Mouse (Mus musculus) testis, adult 2 months (tissue): ENCODE data around the gene Hmbs. TPM values are rescaled to one million over a fixed set of nuclear protein-coding genes. Genes with fewer than 3 reads are reported as not detected.
"Not testable (repeated sequence)": the region's sequence is repeated elsewhere in the genome, so short reads cannot be mapped to it uniquely, and the experiment has no call there.

Experiments used
- H3K27ac ChIP-seq: fragments of 200-500 bp; 2 replicates; pipeline ENCODE4 v1.5.1; 2012; ENCODE audit warnings: low read depth, low read length; ENCODE audit not compliant: control insufficient read depth, insufficient read depth
- H3K27me3 ChIP-seq: fragments of 200-500 bp; 2 replicates; pipeline ENCODE4 v1.6.1; 2012; ENCODE audit warnings: mild to moderate bottlenecking, low read length, moderate library complexity; ENCODE audit not compliant: control insufficient read depth, insufficient read depth
- H3K36me3 ChIP-seq: fragments of 200-500 bp; 2 replicates; pipeline ENCODE4 v1.6.1; 2012; ENCODE audit warnings: mild to moderate bottlenecking, low read length; ENCODE audit not compliant: control insufficient read depth, insufficient read depth
- H3K4me1 ChIP-seq: fragments of 200-500 bp; 2 replicates; pipeline ENCODE4 v1.6.1; 2012; ENCODE audit warnings: low read length; ENCODE audit not compliant: control insufficient read depth, insufficient read depth
- H3K4me3 ChIP-seq: fragments of 200-500 bp; 2 replicates; pipeline ENCODE4 v1.5.1; 2012; ENCODE audit warnings: low read depth, mild to moderate bottlenecking, low read length, moderate library complexity, mixed read lengths; ENCODE audit not compliant: control insufficient read depth
- CTCF ChIP-seq: fragments of 200-500 bp; IDR thresholded peaks from 2 replicates; pipeline ENCODE4 v1.5.1; 2012; ENCODE audit warnings: low read depth, mild to moderate bottlenecking, inconsistent platforms, low read length, moderate library complexity; ENCODE audit not compliant: control insufficient read depth, insufficient read depth, insufficient replicate concordance
- POLR2A ChIP-seq: fragments of 200-500 bp; IDR thresholded peaks from 2 replicates; pipeline ENCODE4 v1.6.1; 2012; ENCODE audit warnings: low read depth, mild to moderate bottlenecking, inconsistent platforms, low read length, moderate library complexity; ENCODE audit not compliant: control insufficient read depth
- polyA plus RNA-seq: library from polyadenylated mRNA; depleted of rRNA; stranded (reverse); fragments of >200 nt; gene quantifications from 2 replicates; pipeline ENCODE4 v1.2.3, GENCODE M21; 2012

Gene Hmbs
- polyA plus RNA-seq, 1 experiment, result 18.2 TPM

DNA sequence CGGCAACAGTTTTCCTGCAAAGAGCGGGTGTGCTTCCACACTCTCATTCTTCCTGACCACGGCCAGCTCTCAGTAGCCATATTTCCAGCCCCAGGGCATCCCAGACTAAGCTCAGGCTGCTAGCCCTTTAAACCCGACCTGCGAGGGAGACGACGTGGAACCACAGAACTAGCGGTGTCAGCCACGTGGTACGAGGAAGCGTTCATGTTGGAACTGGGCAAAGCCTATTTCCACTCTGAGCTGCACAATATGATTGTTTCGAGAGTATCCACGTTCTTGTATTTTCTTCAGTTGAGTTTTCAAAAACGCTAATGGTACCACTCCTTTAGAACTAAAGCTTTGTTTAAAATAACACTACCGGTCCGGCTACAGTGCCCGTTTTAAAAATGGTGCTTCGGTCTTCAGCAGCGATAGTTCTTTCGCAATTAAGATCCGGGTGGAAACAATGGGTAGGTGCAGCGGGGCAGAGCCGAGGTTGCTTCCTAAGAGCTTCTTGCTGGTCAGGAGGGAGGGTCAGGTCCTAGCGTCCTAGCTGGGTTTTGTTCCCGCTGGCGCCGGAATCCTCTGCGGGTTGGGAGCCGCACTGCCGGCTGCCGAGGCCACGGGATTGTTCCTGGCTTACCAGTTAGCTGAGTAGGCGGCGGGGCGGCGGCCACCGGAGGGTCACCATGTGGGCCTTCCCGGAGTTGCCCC lies 17.5 kb downstream of the Hmbs start:
- H3K27ac ChIP-seq, result peak overlapping the region; percentile 90
- H3K4me1 ChIP-seq, result peaks cover 19% of the 10 kb centered on the region
- H3K36me3 ChIP-seq, result peaks cover 2% of the 10 kb centered on the region; the same call in 1 of the 2 replicates
- TF ChIP-seq CTCF (no peak), POLR2A (peak; percentile 60)
- no peaks in the 10 kb centered on the region for H3K27me3 ChIP-seq
- H3K4me3 ChIP-seq, result peak overlapping the region; percentile 95

DNA sequence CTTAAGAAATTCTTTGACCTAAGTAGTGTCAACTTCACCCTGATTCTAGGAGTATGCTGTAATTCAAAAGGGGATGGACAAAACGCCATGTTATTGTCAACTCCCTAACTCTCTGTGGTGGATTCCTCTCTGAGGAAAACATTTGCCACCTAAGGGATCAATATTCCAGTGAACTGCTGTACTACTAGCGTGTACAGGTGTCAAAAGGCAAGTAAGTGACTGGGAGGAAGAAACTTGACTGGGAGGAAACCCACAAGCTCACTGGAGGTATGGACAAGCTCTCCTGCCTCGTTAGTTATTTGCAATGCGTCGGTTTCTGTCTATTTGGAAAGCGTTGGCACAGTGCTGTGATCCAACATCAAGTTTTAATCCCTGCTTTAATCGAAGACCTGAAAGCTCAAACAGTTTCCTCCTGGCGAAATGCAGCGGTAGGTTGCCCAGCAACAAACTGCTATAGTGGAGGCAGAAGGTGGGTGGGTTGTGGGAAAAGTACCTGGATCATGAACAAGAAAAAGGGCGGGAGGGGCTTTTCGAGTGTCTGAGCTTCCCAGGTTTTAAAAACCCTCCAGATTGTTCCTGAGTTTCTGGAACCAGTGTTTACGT lies 18.2 kb downstream of the Hmbs start, which contains the start of gene Dpagt1:
Gene Dpagt1, plus strand, starts transcription at position 252 of the 603 bp plus-strand sequence.
- peak within 1 kb of the TSS; percentile 90 for H3K27ac ChIP-seq
- peaks cover 20% of the 10 kb centered on the region for H3K4me1 ChIP-seq
- H3K36me3 ChIP-seq, result no peaks in the 10 kb centered on the region
- H3K4me3 ChIP-seq, result peak within 1 kb of the TSS; percentile 95
- H3K27me3 ChIP-seq, result no peaks in the 10 kb centered on the region
- TF ChIP-seq CTCF (no peak), POLR2A (no peak)

DNA sequence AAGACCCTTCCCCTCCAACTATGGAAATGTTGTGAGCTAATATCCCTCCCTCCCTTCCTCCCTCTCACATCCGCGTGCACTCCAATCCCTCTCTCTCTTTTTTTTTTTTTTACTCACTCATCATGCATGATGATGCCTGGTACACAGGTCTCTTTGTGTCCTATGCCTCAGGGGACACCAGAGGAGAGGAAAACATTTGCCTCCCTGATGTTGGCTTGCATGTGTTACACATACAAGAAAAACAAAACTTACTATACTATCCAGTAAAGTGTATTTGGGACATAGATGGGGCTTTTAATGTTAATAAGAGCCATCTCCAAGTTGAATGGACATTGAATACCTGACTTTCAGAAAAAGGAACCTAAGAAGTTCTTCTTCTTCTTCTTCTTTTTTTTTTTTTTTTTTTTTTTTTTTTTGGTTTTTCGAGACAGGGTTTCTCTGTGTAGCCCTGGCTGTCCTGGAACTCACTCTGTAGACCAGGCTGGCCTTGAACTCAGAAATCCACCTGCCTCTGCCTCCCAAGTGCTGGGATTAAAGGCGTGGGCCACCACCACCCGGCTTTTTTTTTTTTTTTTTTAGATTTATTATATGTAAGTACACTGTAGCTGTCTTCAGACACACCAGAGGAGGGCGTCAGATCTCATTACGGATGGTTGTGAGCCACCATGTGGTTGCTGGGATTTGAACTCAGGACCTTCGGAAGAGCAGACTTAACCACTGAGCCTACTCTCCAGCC lies 18.8 kb downstream of the Hmbs start:
- not testable (repeated sequence) for H3K27me3 ChIP-seq, H3K27ac ChIP-seq, H3K36me3 ChIP-seq, H3K4me3 ChIP-seq
- H3K4me1 ChIP-seq, result peaks cover 25% of the 10 kb centered on the region

DNA sequence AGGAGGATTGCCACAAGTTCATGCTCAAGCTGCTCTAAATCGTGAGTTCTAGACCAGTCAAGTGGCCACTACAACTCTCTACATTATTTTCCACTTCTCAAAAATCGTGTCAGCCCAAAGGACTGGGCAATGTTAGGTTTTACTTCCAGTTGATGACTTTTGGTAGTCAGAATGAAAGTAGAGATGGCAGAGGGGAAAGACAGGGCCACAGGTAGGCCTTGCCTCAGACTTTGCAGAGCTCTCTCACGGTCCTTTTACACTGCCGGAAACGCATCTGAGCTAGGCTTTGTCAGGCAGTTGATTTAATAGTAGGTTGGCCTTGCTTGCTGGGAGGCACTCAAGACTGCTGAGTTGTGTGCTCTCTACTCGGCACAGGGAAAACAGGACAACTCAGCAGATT lies 19.9 kb downstream of the Hmbs start:
- Histone ChIP-seq H3K4me1 (peaks cover 31% of the 10 kb centered on the region), H3K4me3 (no peak overlapping the region), H3K27me3 (no peaks in the 10 kb centered on the region), H3K36me3 (no peaks in the 10 kb centered on the region), H3K27ac (no peak overlapping the region)
- no peak for TF ChIP-seq CTCF
- TF ChIP-seq POLR2A, result no peak

GRCm38 (mm10) chr9:44323656-44324055 lies 20.4 kb downstream of the Hmbs start:
- not testable (repeated sequence) for H3K36me3 ChIP-seq, H3K4me3 ChIP-seq, H3K27me3 ChIP-seq, H3K27ac ChIP-seq
- peaks cover 35% of the 10 kb centered on the region for H3K4me1 ChIP-seq

GRCm38 (mm10) chr9:44320799-44321133 lies 23.3 kb downstream of the Hmbs start:
- TF ChIP-seq CTCF, result no peak
- no peak for TF ChIP-seq POLR2A
- peaks cover 24% of the 10 kb centered on the region for H3K4me1 ChIP-seq
- peak overlapping the region; percentile 61 for H3K27ac ChIP-seq
- H3K27me3 ChIP-seq, result no peaks in the 10 kb centered on the region
- H3K4me3 ChIP-seq, result peak overlapping the region; percentile 86; the same call in 1 of the 2 replicates
- H3K36me3 ChIP-seq, result no peaks in the 10 kb centered on the region; the same call in 1 of the 2 replicates

- Histone ChIP-seq H3K27ac (peak within 1 kb of the TSS; percentile 61), H3K4me3 (peak within 1 kb of the TSS; percentile 86), H3K36me3 (no peaks in the 10 kb centered on the region; the same call in 1 of the 2 replicates), H3K27me3 (no peaks in the 10 kb centered on the region), H3K4me1 (peaks cover 23% of the 10 kb centered on the region)
- TF ChIP-seq CTCF (no peak), POLR2A (peak; percentile 30; the same call in 1 of the 2 replicates)
Measured at GRCm38 (mm10) chr9:44319887-44320798, 23.9 kb downstream of the Hmbs start, which contains the start of gene C2cd2l. TSS of gene C2cd2l (minus strand) at chr9:44320285.
